Mouse (Mus musculus): ENCODE measurements around the gene Map3k20. TPM values are rescaled to one million over a fixed set of nuclear protein-coding genes. Genes with fewer than 3 reads are reported as not detected.

Gene Map3k20
- polyA plus RNA-seq, 1 experiment from 2014 or later, result 3.8 TPM

DNA sequence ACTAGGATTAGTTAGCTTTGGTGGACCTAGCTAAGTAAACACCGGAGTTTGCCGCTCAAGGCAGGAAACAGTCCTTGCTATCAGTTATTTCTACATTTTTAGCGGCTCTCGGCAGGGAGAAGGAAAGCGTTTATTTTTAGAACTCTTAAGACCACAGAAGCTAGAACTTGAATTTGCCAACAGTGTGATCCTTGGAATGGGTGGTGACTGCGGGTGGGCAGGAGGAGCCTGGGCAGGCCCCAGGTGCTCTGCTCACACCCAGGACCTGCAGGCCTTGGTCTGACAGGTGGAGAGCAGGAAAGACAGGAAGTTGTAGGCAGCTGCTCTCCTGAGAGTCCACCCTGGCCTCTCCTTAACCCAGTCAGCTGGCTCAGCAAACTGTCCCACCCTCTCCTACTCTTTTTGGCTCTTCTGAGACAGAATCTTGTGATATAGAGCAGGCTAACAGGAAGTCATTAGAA lies 83.7 kb downstream of the Map3k20 start:
- H3K9me3 ChIP-seq, result no peaks in the 10 kb centered on the region
- H3K27me3 ChIP-seq, result no peaks in the 10 kb centered on the region
- WGBS, result 80% methylated on average over 6 of the region's 6 CpGs
- no peak overlapping the region for H3K4me2 ChIP-seq
- H3K4me1 ChIP-seq (replicated peaks), result no peaks in the 10 kb centered on the region
- H3K36me3 ChIP-seq, result no peaks in the 10 kb centered on the region
- no peak overlapping the region for H3K27ac ChIP-seq
- no peak overlapping the region for H3K4me3 ChIP-seq
- no peak for ATAC-seq (ENCODE audit: low FRiP score)
- H3K9ac ChIP-seq, result no peak overlapping the region

DNA sequence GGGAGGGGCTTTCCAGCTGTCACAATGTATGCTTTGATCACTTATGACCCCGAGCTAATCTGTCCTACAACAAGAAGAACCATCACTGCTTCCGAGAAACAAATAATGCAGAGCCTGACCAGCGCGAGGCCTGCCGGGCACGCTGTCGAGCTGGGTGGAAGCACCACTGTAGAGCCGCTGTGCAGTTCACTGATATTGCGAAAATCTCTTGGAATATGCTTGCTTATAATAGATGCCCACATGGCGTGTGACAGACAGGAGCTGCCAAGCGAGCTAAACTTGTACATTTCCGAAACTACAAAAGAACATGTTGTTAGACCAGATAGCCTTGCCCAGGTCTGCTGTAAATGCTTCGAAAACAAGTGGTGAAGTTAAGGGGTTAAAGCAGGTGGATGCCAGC lies 86.7 kb downstream of the Map3k20 start:
- Histone ChIP-seq H3K9me3 (no peaks in the 10 kb centered on the region), H3K4me1 (replicated peaks) (no peaks in the 10 kb centered on the region), H3K4me3 (no peak overlapping the region), H3K27me3 (no peaks in the 10 kb centered on the region), H3K4me2 (no peak overlapping the region), H3K27ac (no peak overlapping the region), H3K36me3 (no peaks in the 10 kb centered on the region), H3K9ac (no peak overlapping the region)
- no peak for ATAC-seq (ENCODE audit: low FRiP score)
- 90% methylated on average over 13 of the region's 13 CpGs for WGBS

DNA sequence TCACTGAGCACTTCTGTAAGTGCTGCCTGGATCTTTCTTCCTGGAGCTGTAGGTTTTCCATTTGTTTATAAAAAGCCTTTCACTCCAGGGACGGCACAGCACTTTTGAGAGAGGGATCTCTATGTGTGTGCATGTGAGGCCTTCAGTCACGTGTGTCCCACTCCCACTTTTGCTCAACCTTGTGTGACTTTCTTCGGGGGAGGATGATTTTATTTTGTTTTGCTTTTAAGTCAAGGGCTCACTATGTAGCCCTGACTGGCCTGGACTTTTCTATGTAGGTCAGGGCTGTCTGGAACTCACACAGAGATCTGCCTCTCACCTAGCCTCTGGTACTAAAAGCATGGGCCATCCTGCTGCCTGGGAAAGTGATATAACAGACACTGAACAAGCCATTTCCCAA lies 88.6 kb downstream of the Map3k20 start:
- Histone ChIP-seq H3K36me3 (no peaks in the 10 kb centered on the region), H3K9ac (no peak overlapping the region), H3K4me1 (replicated peaks) (no peaks in the 10 kb centered on the region), H3K4me2 (no peak overlapping the region), H3K4me3 (no peak overlapping the region), H3K9me3 (no peaks in the 10 kb centered on the region), H3K27ac (no peak overlapping the region), H3K27me3 (no peaks in the 10 kb centered on the region)
- WGBS, result 82% methylated on average over 3 of the region's 3 CpGs
- ATAC-seq (ENCODE audit: low FRiP score), result no peak

DNA sequence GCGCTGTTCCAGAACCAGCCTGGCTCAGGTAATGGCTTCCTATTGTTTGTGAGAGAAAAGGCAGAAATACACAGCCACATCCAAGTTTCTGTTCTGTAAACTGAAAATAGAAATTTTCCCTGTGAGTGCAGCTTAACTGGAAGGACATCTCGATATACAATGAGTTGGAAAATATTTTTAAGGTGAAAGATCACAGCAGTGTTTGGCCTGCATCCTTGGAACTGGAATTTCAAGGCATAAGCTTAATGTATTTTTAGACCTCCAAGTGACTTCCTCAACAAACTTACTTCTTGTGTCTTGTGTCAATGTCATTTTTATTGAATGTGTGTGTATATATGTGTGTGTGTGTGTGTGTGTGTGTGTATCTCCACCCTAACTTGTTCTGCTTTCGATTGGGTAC lies 90.4 kb downstream of the Map3k20 start:
- Histone ChIP-seq H3K36me3 (peaks cover 2% of the 10 kb centered on the region; the same call in 1 of the 2 replicates), H3K4me3 (no peak overlapping the region), H3K27ac (no peak overlapping the region), H3K4me1 (replicated peaks) (no peaks in the 10 kb centered on the region), H3K4me2 (no peak overlapping the region), H3K9me3 (no peaks in the 10 kb centered on the region), H3K9ac (no peak overlapping the region), H3K27me3 (no peaks in the 10 kb centered on the region)
- WGBS, result 88% methylated on average over 3 of the region's 3 CpGs
- no peak for ATAC-seq (ENCODE audit: low FRiP score)

DNA sequence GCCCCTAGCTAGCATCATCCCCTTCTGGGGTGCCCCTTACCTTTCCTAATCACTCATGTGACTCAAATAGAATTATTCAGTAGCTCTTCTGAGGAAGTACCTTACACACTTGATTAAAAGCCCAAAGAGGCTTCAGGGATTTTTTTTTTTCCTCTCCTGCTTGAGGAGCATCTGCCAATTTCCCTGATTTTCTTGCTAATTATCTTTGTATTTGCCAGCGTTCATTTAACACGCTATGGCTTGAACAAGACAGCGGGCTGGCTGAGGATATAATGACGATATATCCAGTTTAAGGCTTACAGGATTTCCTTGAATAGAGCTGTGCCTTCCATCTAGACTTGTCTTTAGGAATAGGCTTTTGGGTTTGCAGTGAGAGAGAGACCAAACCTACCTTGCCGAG lies 91.5 kb downstream of the Map3k20 start:
- Histone ChIP-seq H3K9me3 (no peaks in the 10 kb centered on the region), H3K4me1 (replicated peaks) (no peaks in the 10 kb centered on the region), H3K27me3 (no peaks in the 10 kb centered on the region), H3K4me2 (no peak overlapping the region), H3K36me3 (peaks cover 2% of the 10 kb centered on the region; the same call in 1 of the 2 replicates), H3K4me3 (no peak overlapping the region), H3K27ac (no peak overlapping the region), H3K9ac (no peak overlapping the region)
- no peak for ATAC-seq (ENCODE audit: low FRiP score)
- WGBS, result 83% methylated on average over 5 of the region's 5 CpGs

DNA sequence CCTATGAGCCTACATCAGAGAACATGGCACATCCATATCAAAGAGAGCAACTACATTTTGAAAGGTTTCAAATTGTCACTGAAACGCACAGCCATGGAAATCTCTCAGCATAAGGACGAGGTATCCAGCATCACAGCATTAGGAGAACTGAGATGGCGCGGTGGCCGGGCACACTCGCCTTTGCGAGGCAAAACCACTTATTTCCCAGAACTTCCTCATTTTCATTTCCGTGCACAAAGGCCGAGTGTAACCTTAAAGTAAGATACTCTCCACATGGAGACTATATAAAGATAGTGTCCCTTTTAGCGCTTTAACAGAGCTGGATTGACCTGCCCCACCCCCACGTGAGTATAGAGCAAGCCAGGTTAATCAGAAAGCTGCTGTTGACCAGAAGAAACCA lies 94.0 kb downstream of the Map3k20 start:
- Histone ChIP-seq H3K9me3 (no peaks in the 10 kb centered on the region), H3K27me3 (no peaks in the 10 kb centered on the region), H3K4me1 (replicated peaks) (peaks cover 5% of the 10 kb centered on the region; the same call in 1 of the 2 replicates), H3K4me3 (no peak overlapping the region), H3K4me2 (no peak overlapping the region), H3K27ac (no peak overlapping the region), H3K36me3 (peaks cover 2% of the 10 kb centered on the region; the same call in 1 of the 2 replicates), H3K9ac (no peak overlapping the region)
- 96% methylated on average over 11 of the region's 11 CpGs for WGBS
- no peak for ATAC-seq (ENCODE audit: low FRiP score)

DNA sequence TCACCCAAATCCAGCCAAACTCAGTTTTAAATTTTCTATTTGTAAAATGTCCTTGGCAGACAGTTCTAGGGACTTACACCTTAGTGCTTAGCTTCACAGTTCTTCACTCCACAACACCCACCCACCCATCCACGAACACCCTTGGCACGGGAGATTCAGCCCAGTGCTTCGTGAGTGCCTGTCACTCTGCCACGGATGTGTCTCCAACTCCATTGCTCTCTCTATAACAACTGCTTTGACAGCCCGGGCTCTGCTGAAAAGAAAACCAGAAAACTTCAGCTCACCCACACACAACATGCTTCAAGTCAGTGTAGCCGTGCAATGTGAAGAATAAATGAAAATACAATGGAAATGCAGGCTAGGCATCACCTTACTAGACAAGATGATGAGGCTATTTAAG lies 97.2 kb downstream of the Map3k20 start:
- H3K27me3 ChIP-seq, result no peaks in the 10 kb centered on the region
- H3K4me1 ChIP-seq (replicated peaks), result peaks cover 5% of the 10 kb centered on the region; the same call in 1 of the 2 replicates
- H3K4me3 ChIP-seq, result no peak overlapping the region
- no peak overlapping the region for H3K27ac ChIP-seq
- no peak overlapping the region for H3K4me2 ChIP-seq
- H3K9me3 ChIP-seq, result no peaks in the 10 kb centered on the region
- 83% methylated on average over 6 of the region's 6 CpGs for WGBS
- H3K36me3 ChIP-seq, result peaks cover 2% of the 10 kb centered on the region; the same call in 1 of the 2 replicates
- no peak for ATAC-seq (ENCODE audit: low FRiP score)
- no peak overlapping the region for H3K9ac ChIP-seq

DNA sequence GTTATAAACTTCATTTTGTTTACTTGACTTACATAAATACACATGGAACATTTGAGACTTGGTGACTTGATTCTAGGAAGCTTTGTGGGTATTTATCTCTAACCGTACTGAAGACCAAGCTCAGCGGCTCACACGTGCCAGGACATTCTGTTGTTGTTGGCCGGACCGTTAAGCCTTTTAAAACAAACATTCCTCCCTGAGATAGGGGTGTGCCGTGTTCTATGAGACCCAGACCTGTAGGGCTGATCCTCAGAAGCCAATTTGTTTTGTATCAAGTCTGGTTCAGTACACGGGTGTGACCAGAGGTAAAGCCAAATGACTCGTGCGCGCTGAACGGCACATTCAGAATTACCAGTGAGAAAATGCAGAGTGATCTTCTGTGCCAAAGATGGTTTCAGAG lies 97.9 kb downstream of the Map3k20 start:
- H3K27ac ChIP-seq, result no peak overlapping the region
- H3K9ac ChIP-seq, result no peak overlapping the region
- WGBS, result 82% methylated on average over 11 of the region's 11 CpGs
- peaks cover 5% of the 10 kb centered on the region; the same call in 1 of the 2 replicates for H3K4me1 ChIP-seq (replicated peaks)
- H3K4me2 ChIP-seq, result no peak overlapping the region
- no peak for ATAC-seq (ENCODE audit: low FRiP score)
- H3K4me3 ChIP-seq, result no peak overlapping the region
- H3K9me3 ChIP-seq, result no peaks in the 10 kb centered on the region
- peaks cover 2% of the 10 kb centered on the region; the same call in 1 of the 2 replicates for H3K36me3 ChIP-seq
- H3K27me3 ChIP-seq, result no peaks in the 10 kb centered on the region

DNA sequence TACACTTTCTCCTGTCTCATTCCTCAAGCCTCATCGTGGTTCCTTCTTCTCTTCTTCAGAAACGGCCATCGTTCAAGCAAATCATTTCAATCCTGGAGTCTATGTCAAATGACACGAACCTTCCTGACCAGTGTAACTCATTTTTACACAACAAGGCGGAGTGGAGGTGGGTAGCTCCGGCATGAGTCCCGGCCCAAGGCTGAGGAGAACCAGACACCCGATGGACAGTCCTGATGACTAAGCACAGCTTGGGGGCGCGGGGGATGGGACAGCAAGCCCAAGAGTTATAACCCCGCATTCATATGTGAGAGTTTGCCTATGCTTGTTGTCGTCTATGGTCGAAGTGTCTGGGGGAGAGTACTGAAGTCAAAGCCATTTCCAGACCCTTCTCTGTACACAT lies 104.0 kb downstream of the Map3k20 start:
- Histone ChIP-seq H3K4me2 (no peak overlapping the region), H3K4me1 (replicated peaks) (no peaks in the 10 kb centered on the region; the same call in 1 of the 2 replicates), H3K36me3 (no peaks in the 10 kb centered on the region), H3K4me3 (no peak overlapping the region), H3K27ac (no peak overlapping the region), H3K9me3 (no peaks in the 10 kb centered on the region), H3K9ac (no peak overlapping the region), H3K27me3 (no peaks in the 10 kb centered on the region)
- no peak for ATAC-seq (ENCODE audit: low FRiP score)
- WGBS, result 94% methylated on average over 13 of the region's 13 CpGs

DNA sequence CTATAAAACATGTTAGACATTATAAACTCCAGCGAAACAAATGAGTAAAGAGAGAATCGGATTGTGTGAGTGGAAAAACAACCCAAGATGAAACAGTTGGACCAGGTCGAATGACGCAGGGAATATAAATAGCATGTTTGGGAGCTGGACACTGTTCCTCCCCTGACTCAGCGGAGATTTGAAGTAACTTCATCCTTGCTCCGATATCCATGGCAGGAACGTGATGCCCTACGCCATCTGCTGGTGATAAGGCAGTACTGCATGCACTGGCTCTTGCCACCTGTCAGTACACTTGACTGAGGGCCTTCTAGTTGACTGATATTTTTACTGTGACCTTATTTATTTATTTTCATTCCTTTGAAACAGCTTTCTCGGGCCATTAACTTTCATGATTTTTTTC lies 104.5 kb downstream of the Map3k20 start:
- H3K36me3 ChIP-seq, result no peaks in the 10 kb centered on the region
- no peaks in the 10 kb centered on the region for H3K27me3 ChIP-seq
- no peak for ATAC-seq (ENCODE audit: low FRiP score)
- no peak overlapping the region for H3K4me3 ChIP-seq
- no peak overlapping the region for H3K27ac ChIP-seq
- H3K9ac ChIP-seq, result no peak overlapping the region
- H3K9me3 ChIP-seq, result no peaks in the 10 kb centered on the region
- H3K4me1 ChIP-seq (replicated peaks), result no peaks in the 10 kb centered on the region; the same call in 1 of the 2 replicates
- no peak overlapping the region for H3K4me2 ChIP-seq
- WGBS, result 28% methylated on average over 9 of the region's 9 CpGs

DNA sequence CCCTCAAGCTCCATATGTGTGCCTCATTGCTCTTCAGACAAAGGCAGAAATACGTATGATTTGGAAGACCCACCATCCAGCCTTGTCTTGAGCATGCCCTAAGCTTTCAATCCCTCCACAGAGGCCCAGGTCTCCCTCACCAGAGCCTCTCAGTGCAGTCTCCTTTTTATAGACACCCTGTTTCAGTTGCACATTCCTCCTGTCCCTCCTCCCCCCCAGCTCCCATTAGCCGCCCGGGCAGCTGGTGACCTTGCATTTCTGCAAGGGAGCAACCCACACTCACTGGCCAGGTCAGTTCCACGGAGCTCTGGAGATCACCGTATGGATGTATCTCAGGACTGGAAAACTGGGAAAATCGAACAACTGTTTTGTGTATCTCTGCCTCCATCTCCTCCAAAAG lies 105.0 kb downstream of the Map3k20 start:
- no peak overlapping the region for H3K9ac ChIP-seq
- no peak for ATAC-seq (ENCODE audit: low FRiP score)
- no peak overlapping the region for H3K4me2 ChIP-seq
- no peak overlapping the region for H3K27ac ChIP-seq
- no peak overlapping the region for H3K4me3 ChIP-seq
- H3K36me3 ChIP-seq, result no peaks in the 10 kb centered on the region
- 79% methylated on average over 6 of the region's 6 CpGs for WGBS
- no peaks in the 10 kb centered on the region; the same call in 1 of the 2 replicates for H3K4me1 ChIP-seq (replicated peaks)
- peaks cover under 1% of the 10 kb centered on the region; the same call in 1 of the 2 replicates for H3K9me3 ChIP-seq
- H3K27me3 ChIP-seq, result no peaks in the 10 kb centered on the region

DNA sequence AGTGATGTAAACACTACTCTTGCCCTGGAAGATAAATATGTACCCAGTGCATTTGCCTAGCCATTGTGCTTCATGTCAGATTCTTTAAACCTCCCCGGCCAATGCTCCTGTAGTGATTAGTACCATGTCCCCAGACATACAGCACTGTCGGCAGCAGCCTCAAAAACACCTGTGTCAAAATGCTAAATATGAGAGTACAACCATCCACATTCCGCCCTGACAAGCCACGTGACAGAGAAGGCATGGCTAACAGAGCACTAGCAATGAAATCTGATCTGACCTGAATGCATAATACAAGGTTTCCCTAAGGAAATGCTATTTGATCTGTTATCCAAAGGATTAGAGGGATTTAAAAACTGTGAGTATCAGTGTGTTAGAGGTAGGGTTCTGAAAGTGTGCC lies 105.6 kb downstream of the Map3k20 start:
- no peak overlapping the region for H3K4me2 ChIP-seq

DNA sequence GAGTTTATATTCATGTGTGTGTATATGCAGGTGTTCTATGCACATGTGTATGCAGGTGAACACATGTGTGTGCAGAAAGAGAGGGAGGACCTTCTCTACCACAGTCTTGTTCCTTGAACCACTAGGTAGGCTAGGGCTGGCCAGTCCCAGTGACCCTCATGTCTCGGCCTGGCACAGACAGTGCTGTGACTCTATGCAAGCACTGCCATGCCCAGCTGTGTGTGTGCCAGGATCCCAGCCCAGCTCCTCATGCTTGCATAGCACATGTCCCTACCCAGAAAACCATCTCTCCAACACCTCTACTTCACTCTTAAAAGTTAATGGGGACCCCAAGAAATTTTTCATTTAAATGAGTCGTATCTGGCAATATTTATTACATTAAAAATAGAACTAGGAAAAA lies 106.3 kb downstream of the Map3k20 start:
- H3K27ac ChIP-seq, result no peak overlapping the region
- ATAC-seq (ENCODE audit: low FRiP score), result no peak
- H3K9me3 ChIP-seq, result peaks cover 8% of the 10 kb centered on the region; the same call in 1 of the 2 replicates
- H3K4me3 ChIP-seq, result no peak overlapping the region
- no peak overlapping the region for H3K9ac ChIP-seq
- no peaks in the 10 kb centered on the region for H3K27me3 ChIP-seq
- H3K36me3 ChIP-seq, result 0 out of 2 replicates have a peak, but pooled peaks cover 3% of the 10 kb centered on the region
- no peak overlapping the region for H3K4me2 ChIP-seq
- WGBS, result 96% methylated on average over 2 of the region's 2 CpGs
- H3K4me1 ChIP-seq (replicated peaks), result no peaks in the 10 kb centered on the region; the same call in 1 of the 2 replicates

More for the DNA sequence above, 105.6 kb downstream of the Map3k20 start:
- no peak overlapping the region for H3K4me3 ChIP-seq
- H3K4me1 ChIP-seq (replicated peaks), result no peaks in the 10 kb centered on the region; the same call in 1 of the 2 replicates
- H3K27ac ChIP-seq, result no peak overlapping the region
- H3K36me3 ChIP-seq, result 0 out of 2 replicates have a peak, but pooled peaks cover 3% of the 10 kb centered on the region
- peaks cover 6% of the 10 kb centered on the region; the same call in 1 of the 2 replicates for H3K9me3 ChIP-seq
- no peak for ATAC-seq (ENCODE audit: low FRiP score)
- no peaks in the 10 kb centered on the region for H3K27me3 ChIP-seq
- 58% methylated on average over 4 of the region's 4 CpGs for WGBS
- H3K9ac ChIP-seq, result no peak overlapping the region
